Mouse (Mus musculus) spleen, postnatal 14 days (tissue): ENCODE measurements around the gene Foxe3.
A peak's percentile ranks its signal among the peaks of the same experiment; 100 is the strongest.
"Not testable (repeated sequence)": the region's sequence is repeated elsewhere in the genome, so short reads cannot be mapped to it uniquely, and the experiment has no call there.

Experiments
- DNase-seq, 2 experiments: peaks; one replicate each; pipeline ENCODE4 v3.0.0; 2021 to 2022; ENCODE audit warnings: low spot score in 2 of 2

The Foxe3 gene

DNA sequence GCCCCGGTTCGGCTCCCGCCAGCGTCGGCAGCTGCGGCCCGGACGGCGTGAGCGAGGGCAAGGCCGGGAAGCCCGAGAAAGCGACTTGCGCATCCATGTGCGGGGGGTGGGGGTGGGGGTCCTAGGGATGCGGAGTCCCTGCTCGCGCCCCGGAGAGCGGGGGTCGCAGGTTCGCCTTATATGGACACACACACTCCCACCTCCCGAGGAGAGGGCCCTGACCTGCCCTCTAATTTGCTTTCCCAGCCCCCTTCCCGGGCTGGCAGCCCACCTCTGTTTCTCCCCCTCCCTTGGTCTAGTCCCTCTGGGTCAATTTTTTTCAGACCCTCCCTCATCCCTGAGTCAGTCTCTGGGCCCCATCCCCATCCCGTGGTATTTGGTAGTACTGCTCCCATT is at the start of gene Foxe3:
Gene Foxe3 (minus strand): TSS at position 97 of the 396 bp plus-strand sequence.
- DNase-seq, result no peak

DNA sequence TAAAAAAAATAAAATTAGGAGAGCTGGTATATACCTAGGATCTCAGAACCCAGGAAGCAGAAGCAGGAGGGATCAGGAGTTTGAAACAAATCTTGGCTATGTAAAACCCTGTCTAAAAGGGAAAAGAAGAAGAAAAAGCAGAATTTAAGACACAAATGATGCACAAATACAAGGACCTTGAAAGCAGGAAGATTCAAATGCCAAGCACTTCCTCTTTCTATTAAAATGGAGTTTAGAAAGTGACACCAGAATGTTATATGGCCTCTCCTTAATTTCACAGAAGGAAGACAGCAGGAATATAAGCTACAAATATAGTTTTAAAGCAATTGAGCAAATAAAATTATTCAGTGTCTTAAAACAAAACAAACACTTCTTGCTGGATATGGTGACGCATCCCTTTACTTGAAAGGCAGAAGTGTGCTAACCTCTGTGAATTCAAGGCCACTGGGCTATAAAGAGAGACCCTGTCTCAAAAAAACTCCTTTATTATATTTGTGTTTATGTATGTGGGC is 47.5 kb upstream of the Foxe3 start:
- DNase-seq, result no peak

DNA sequence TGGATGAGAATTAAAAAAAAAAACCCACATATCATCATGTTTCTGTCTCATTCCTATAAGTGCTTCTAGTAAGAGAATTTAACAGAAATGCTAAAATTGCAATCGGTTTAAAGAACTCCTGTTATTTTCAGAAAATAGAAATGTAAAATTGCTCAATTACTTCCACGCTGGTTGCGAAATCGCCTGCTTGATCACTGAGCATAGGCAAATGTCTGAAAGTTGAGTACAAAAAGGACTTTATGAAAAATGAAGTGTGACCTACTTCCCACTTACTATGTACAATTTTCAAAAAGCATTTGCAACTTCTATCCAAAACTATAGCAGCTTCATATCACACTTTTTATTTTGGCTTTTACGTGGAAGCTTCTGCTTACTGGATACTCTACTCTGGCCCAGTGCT is 44.9 kb upstream of the Foxe3 start:
- no peak for DNase-seq

DNA sequence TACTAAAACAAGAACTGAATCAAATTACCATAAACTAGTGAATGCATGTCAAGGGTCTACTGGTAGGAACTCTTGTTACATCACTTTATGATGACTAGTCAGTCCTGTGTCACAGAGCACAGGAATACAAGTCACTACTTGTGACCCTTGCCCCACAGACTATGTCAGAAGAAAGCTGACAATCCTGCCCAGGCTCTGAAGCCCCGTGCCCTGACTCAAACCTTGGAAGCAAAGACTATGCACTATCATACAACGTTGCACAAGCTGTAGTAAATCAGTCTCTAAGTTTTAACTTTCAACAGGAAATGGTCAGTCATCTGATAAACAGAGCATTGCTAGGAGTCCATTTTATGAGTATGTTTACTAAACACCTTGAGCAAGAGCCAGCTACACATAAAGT is 35.1 kb upstream of the Foxe3 start:
- DNase-seq, result not testable (repeated sequence)

DNA sequence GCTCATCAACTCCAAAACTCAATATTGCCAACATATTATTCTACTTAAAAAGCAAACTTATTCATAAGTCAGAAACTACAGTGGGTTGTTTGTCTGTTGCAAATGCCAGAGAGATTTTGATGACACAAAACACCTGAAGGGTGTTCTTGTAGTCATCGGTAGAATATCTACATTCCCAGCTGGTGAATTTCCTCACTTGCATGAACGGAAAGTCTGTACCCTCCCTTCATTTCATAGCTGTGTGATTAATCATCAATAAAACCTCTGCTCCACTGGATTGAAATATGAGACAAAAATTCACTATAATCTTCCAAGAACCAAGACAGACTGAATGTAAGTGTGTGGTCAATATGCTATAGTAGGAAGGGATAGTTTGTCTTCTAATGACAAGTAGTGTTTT is 33.7 kb upstream of the Foxe3 start:
- no peak for DNase-seq

DNA sequence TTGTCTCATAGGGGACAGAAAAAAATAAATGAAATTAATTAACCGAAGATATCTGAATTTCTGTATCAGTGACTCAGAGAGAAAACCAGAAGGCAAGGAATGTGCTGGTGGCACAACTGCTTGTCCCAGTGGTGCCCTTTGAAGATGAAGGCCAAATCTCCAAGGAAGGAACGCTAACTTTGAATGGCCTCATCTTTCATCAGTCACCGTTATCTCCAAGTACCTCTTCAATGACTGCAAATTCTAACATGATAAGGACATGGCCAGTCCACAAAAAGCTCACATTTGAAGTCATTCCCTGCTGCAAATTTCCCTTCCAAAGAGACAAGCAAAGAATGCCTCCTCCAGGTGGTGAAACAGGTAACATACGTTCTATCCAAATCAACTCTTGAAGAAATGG is 33.0 kb upstream of the Foxe3 start:
- no peak for DNase-seq

DNA sequence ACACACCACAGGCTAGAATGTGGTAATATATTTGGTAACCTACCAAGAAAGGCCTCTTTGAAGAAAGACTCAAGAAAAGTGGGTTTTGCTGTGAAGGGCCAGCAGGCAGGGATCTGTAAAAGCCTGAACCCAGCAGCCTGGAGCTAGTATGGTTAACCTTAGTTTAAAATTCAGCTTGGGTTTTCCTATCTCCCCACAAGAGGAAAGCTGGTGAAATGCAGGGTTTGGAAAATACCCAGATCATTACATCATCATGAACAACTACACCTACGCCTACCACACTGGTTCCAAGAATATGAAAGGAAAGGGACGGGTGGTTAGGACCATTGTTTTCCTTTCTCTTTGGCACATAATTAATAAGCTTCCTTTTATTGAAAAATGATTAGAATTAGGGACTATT is 32.4 kb upstream of the Foxe3 start:
- no peak for DNase-seq

DNA sequence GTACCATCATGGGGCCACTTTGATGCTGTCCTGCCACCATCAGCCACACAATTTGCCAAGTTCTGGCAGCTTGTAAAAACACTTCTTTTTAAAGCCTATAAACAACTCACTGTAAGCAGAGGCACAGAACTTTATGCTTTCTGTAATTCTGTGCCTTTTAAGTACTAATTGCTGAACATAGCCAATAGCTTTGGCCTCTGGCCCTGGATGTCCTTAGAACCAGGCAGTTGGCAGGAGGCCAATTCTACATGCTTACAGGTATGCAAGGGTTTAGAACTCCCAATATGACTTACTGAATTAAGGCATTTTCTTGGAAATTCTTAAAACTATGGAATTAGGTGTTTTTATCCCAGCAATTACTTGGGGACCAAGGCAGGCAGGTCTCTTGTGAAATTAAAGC is 31.6 kb upstream of the Foxe3 start:
- no peak for DNase-seq

DNA sequence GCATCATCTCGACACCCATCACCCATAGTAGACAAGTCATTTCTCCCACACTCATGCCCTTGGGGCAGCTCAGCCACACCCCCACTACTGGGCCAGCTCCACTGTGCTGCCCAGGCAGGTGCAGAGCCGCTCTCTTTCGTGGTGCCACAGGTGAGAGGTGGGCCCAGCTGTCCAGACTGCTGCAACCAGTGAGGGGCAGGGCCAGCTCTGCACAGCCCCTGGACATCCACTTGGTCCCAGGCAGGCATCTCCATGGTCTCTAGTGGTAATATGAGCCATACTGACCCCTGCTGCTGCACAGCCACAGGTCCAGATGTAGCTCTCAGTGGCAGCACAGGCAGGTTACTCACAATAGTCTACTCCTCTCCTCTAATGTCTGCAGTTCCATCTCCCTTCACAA is 27.4 kb upstream of the Foxe3 start:
- no peak for DNase-seq

DNA sequence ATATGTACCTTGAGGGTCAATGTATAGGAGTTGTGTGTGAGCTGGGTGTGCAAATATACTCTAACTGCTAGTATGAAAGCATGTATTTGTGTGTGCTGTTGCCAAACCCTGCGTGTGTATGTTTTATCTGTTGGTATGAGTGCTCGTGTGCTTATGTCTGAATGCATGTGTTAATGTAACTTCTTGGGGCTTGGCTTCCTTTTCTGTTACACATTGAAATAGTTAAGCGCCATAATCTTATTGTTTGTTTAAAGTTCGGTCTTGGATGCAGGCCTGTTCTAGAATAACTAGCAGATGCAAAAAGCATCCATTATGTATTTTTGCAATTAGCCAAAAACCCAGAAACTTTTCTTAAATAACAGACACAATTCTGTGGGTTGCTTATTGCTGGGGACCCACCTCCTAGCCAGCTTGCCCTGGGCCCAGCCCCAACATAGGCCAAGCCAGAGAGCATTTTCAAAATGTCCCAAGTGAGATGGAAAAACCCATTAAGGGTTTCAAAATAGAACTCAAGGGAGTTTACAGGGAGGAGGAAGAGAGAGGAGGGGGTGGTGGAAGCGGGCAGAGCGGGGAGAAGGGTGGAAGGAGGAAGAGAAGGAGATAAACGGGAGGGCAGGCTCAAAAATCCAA is 22.2 kb upstream of the Foxe3 start:
- DNase-seq, result no peak

DNA sequence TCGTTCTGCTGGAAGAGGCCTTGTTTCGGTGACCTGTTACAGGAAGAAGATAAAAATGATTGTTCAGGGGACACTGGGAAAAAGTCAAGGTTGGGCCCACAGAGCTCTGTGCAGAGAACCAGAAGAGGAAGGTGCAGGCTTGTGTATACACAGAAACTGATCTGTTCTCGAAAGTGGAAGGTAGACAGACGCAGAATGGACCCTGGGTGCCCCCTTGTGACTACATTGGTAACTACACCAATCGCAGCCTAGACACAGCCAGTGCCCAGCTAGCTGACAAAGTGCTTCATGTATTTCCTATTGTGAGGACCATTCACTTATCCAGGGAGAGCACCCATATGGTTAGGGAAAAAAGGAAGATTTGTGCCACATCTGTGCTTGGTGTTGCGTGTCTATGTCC is 21.6 kb upstream of the Foxe3 start:
- peak; percentile 43 to 66 for DNase-seq

DNA sequence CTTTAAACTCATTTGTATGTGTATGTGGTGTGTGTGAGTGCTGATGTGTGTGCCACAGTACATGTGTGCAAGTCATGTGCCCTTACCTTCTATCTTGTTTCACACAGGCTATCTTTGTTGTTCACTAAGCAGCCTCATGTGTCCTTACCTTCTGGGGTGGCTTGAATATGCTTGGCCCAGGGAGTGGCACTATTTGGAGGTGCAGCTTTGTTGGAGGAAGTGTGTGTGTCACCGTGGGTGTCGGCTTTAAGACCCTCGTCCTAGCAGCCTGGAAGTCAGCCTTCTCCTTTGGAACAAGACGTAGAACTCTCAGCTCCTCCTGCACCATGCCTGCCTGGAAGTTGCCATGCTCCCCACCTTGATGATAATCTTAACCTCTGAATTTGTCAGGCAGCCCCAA is 20.6 kb upstream of the Foxe3 start:
- DNase-seq, result no peak

DNA sequence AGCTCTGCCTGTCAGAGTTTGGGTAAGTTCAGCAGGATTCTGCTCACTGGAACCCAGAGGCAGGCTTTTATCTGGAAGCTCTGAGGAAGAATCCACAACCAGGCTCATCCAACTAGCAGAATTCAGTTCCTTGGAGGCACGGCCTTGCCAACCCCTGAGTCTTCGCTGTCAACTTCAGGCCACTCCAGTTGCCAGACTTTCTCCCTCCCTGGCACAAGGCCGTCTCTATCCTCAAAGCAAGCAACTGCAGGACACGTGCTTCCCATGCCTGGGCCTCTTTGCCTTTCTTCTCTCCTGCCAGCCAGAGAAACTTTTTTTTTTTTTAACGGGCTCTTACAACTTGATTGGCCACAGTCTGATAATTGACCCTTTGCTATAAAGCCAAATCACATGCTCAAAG is 19.2 kb upstream of the Foxe3 start:
- no peak for DNase-seq

DNA sequence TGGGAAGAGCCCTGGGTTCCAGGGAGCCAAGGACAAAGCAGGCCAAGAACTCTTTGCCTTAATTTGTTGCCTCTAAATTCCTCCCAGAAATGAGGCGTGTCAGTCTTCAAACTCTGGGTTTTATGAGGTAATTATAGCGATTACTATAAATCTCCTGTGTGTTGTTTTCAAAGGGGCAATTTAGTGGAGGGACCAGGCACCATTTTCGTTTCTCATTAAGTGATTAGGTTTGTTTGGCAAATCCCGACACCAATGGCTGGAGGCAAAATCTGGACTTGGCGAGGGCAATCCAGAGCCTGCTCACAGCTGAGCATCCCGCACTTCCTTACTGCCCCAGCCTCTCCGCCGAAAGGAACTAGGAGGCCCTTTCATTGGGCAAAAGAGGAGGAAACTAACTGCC is 16.8 kb upstream of the Foxe3 start:
- no peak for DNase-seq

DNA sequence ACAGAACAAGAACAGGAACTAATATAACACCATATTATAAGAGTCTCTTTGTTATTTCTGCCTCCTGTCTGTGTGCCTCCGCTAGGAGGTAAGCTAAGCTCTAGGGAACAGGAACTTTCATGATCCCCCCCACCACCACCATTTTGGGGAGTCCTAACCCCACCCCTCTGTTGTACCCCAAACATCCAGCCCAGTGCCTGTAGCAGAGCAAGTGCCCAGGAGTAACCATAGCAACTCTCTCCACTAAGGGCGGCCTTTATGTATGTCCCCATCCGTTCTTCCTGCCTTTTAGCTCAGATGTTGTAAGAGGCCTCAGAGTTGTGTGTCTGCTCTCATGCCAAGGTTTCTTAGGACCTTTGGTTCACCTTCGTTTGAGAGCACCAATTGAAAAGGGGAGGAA is 16.3 kb upstream of the Foxe3 start:
- no peak for DNase-seq

DNA sequence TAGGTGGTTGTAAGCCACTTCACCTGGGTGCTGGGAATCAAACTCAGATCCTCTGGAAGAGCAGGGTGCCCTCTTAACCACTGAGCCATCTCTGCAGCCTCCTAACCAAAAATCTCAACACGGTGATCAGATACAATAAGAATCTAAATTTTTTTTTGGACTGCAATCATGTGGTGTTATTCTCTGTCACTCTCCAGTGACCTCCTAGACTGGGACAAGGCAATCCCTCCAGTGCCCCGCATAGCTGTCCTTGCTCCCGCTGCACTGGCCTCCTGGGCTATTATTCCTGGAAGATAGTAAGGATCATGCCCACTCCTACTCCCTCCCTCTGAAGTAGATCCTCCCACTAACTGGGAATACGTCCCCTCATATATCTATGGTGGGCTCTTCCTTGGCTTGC is 15.5 kb upstream of the Foxe3 start:
- DNase-seq, result no peak

DNA sequence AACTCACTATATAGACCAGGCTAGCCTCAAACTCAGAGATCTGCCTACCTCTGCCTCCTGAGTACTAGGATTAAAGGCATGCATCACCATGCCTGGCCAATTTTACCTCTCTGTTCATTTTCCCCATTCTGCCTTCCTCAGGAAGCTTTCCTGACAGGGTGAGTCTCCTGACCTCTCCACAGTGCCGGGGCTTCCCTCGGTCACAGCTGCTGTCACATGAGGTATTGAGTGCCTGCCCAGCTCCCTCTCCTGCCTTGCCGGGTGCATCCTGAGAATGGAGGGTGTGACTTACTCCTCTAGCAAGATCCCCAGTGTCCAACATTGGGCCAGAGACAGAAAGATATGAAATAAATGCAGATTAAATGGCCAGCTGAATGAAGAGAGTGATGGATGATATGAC is 12.4 kb upstream of the Foxe3 start:
- no peak for DNase-seq

DNA sequence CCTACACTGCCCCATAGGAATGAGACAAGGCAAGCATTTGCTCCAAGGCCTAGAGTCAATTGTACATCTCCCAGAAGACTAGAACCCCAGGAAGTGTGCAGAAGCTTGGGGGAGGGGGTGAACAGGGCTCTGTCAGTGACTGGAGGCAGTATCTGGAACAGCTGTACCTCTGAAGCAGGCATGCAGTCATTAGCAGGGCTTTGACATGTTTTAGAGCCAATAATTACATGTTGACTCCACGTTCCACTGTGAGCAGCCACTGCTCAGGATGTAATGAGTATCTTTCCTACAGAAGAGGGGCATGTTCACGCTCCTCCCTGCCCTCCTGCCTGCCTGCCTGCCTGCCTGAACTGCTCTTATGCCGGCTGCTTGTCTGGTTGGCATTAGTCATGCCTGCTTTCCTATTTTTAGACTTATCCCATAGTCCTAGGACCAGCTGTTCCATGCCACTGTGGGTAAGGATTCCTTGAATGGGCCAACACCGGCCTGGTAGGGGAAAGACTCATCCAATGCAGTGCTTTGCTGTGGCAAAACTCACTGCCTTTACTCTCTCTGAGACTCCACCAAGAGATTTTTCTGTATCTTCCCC is 11.7 kb upstream of the Foxe3 start:
- no peak for DNase-seq

DNA sequence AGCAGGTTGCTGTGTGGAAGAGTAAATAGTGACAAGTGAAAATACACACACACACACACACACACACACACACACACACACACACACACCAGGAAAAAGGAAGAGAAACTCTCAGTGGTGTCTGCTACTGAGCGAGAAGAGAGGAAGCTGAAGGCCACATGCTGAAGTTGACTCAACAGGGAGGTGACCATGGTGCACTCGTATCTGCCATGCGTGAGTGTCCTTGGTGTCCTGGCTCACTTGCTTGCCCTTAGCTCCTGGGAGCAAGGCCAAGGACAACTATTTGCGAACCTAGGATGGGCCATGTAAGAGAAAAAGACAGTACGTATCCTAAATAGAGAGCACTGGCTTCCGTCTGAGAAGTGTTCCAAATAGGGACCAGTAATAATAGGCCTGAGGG is 8.4 kb upstream of the Foxe3 start:
- no peak for DNase-seq

DNA sequence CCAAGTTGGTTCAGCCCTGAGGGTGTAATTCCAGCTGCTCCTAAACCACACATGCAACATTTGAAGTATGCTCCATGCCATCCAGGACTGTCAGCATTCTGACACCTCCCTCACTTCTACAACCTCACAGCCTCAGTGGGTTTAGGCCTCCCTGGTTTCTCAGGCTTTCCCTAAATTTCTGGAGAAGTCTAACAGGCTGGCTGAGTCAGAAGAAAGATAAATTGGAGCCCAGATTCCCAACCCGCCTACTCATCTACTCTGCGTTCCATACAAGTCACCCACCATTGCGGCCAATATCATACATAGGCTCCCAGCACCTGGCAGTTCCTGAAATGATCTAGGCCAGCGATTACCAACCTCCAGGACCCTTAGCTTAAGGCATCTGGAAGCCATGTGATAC is 6.9 kb upstream of the Foxe3 start:
- no peak for DNase-seq

DNA sequence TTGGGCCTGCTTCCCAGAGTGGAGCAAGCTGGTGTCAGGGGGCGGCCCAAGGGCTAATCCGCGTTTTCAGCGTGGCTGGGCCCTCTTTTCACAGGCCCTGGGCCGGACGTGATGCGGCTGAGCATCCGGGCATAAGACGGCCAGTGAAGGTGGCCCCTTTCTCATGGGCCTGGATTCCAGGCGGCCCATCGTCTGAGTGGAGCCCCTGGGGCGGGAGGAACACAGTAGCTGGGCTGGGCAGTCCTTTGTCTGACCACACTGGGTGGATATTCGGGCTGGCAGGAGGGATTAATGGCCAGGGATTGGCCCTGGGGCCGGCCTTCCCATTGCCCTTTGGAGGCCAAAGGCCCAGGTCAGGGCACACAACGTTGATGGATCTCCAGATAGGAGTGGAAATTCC is 3.3 kb upstream of the Foxe3 start:
- DNase-seq, result no peak

DNA sequence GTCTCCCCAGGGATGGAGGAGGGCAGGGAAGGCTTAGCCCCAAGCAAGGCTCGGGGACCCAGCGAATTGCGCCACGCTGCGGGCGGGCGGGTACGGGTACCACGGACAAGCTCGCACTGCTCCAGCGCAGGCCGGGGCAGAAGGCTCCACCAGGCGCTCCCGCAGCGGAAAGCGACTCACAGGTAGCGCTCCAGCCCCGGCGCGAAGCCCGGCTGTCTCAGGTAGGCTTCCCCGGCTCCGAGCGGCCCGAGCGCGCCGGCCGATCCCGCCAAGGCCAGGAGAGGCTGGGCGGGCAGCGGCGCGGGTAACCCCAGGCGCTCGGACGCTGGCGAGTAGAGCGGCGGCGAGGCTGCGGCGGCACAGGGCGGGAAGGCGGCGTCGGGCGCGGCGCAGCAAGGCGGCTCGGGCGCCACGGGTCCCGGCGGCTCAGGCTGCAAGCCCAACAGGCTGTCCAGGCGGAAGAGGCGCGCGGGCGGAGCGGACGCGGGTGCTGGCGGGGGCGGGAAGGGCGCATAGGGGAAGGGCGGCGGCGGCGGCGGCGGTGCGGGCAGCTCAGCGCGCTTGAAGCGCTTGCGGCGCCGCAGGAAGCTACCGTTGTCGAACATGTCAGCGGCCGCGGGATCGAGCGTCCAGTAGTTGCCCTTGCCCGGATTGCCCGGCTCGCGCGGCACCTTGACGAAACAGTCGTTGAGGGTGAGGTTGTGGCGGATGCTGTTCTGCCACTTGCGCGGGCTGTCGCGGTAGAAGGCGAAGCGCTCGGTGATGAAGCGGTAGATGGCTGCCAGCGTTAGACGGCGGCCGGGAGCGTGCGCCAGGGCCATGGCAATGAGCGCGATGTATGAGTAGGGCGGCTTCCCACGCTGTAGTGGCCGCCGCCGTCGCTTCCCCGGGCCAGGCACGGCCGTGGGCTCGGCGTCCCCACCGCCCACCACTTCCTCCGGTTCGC is 569 bp downstream of the Foxe3 start:
- no peak for DNase-seq

DNA sequence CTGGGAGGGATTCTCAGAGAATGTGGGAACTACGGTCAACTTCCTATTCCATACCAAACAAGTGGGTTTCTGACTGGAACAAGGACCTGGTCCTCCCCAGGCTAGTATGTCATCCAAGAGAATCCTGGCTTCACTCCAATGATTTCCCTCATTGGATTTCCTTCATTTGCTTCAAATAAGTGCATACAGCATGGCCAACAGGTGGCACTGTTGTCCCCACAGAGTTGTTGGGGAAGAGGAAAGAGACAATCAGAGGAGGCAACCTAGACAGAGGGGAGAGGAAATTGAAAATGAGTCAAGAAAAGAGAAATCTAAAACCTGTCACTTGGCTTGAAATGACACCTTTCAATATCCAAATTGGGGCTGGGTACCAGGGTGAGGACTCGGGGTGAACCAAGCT is 8.7 kb downstream of the Foxe3 start:
- DNase-seq, result peak in 1 of 2 experiments; percentile 17
